Mouse (Mus musculus) inflammation-experienced regulatory T-cells, adult 6 months (primary cell): ENCODE data around the gene Gm10197. TPM values are rescaled to one million over a fixed set of nuclear protein-coding genes. Genes with fewer than 3 reads are reported as not detected.
"Not testable (repeated sequence)": the region's sequence is repeated elsewhere in the genome, so short reads cannot be mapped to it uniquely, and the experiment has no call there.

Source experiments
- ATAC-seq: one replicate; pipeline ENCODE4 v1.8.0; 2017
- polyA plus RNA-seq, 3 experiments: library from polyadenylated mRNA; unstranded; fragments of 100-300 nt; shearing (Covaris generic); gene quantifications; one replicate each; pipeline ENCODE4 v1.2.1; 2017

The Gm10197 gene
- polyA plus RNA-seq, result not detected

GRCm38 (mm10) chr19:53371666-53372065 is at the start of gene Gm10197:
Gene Gm10197, minus strand, starts transcription at chr19:53371766.
- ATAC-seq, result no peak

- peak; percentile 66 for ATAC-seq
Measured at GRCm38 (mm10) chr19:53420924-53421582, 49.5 kb upstream of the Gm10197 start.

GRCm38 (mm10) chr19:53419834-53420233 is 48.3 kb upstream of the Gm10197 start:
- ATAC-seq, result no peak

- no peak for ATAC-seq
Measured at GRCm38 (mm10) chr19:53415198-53415597, 43.6 kb upstream of the Gm10197 start.

GRCm38 (mm10) chr19:53414650-53415049 is 43.1 kb upstream of the Gm10197 start:
- no peak for ATAC-seq

GRCm38 (mm10) chr19:53413617-53414380 is 42.2 kb upstream of the Gm10197 start:
- no peak for ATAC-seq

- no peak for ATAC-seq
Measured at GRCm38 (mm10) chr19:53412149-53412848, 40.7 kb upstream of the Gm10197 start.

- ATAC-seq, result peak; percentile 28
Measured at GRCm38 (mm10) chr19:53409663-53410307, 38.2 kb upstream of the Gm10197 start.

GRCm38 (mm10) chr19:53408398-53408797 is 36.8 kb upstream of the Gm10197 start:
- ATAC-seq, result no peak

GRCm38 (mm10) chr19:53407350-53407749 is 35.8 kb upstream of the Gm10197 start:
- no peak for ATAC-seq

GRCm38 (mm10) chr19:53405810-53406209 is 34.2 kb upstream of the Gm10197 start:
- no peak for ATAC-seq

- ATAC-seq, result no peak
Measured at GRCm38 (mm10) chr19:53404837-53405356, 33.3 kb upstream of the Gm10197 start.

GRCm38 (mm10) chr19:53404219-53404836 is 32.8 kb upstream of the Gm10197 start:
- ATAC-seq, result no peak

- ATAC-seq, result no peak
Measured at GRCm38 (mm10) chr19:53402741-53403432, 31.3 kb upstream of the Gm10197 start.

- no peak for ATAC-seq
Measured at GRCm38 (mm10) chr19:53400332-53401110, 29.0 kb upstream of the Gm10197 start.

- ATAC-seq, result no peak
Measured at GRCm38 (mm10) chr19:53399213-53399612, 27.6 kb upstream of the Gm10197 start.

GRCm38 (mm10) chr19:53397451-53398233 is 26.1 kb upstream of the Gm10197 start:
- ATAC-seq, result no peak

GRCm38 (mm10) chr19:53395805-53396204 is 24.2 kb upstream of the Gm10197 start:
- ATAC-seq, result not testable (repeated sequence)

- ATAC-seq, result not testable (repeated sequence)
Measured at GRCm38 (mm10) chr19:53394956-53395355, 23.4 kb upstream of the Gm10197 start.

- no peak for ATAC-seq
Measured at GRCm38 (mm10) chr19:53394552-53394951, 23.0 kb upstream of the Gm10197 start.
